Mouse (Mus musculus): Measurements from ENCODE around the gene Caskin2. TPM values are rescaled to one million over a fixed set of nuclear protein-coding genes. Genes with fewer than 3 reads are reported as not detected.

Caskin2 gene
- total RNA-seq, 1 experiment from 2014 or later: 5.8 TPM

DNA sequence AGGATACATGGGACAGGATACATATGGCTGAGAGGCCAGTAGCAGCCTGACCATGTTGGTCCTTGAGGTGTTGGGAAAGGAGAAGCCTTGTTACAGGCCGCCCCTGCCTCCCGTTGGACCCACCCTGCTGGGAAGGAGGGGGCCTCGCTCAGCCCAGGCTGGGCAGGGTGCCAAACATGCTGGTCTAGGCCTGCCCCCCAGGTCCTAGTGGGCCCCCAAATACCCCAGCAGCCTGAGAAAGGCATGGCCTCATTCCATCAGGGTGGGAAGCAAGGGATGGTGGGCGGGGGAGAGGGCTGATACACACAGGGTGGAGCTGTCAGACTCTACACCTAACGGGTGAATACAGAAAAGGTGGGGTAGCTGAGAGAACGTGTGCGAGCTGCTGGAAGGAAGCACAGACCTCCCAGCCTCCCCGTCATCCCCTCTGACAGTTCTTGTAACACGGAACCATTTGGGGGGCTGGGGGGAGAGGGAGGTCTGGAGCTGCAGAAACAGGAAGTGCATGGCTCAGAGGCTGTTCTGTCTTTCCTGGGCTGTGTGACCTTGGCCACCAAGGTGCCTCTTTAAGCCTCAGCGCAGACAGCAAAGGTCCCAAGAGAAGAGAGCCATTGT is 4.6 kb downstream of the Caskin2 start:
- ATAC-seq (replicated peaks; ENCODE audit: low read depth, poor library complexity, severe bottlenecking): 0 out of 2 replicates have a peak, but pooled peaks have one; percentile 15

DNA sequence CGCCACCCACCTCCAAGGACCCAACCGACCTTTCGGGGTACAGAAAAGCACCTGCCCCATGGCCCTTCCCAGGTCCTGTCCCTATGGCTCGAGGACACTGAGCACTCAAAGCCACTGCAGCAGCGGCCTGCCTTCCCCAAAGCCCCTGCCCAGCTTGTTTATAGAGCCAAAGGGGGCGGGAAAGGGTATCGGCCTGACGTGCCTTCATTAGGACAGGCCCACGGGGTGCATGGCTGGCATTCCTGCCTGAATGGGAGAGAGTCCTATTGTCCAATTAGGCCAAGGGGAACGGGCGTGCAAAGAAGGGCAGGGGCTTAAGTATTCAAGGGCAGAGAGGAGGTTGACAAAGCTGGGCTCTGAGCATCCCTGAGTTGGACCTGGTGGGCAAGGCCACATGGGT is 5.5 kb downstream of the Caskin2 start:
- ATAC-seq (replicated peaks; ENCODE audit: low read depth, poor library complexity, severe bottlenecking): no peak

DNA sequence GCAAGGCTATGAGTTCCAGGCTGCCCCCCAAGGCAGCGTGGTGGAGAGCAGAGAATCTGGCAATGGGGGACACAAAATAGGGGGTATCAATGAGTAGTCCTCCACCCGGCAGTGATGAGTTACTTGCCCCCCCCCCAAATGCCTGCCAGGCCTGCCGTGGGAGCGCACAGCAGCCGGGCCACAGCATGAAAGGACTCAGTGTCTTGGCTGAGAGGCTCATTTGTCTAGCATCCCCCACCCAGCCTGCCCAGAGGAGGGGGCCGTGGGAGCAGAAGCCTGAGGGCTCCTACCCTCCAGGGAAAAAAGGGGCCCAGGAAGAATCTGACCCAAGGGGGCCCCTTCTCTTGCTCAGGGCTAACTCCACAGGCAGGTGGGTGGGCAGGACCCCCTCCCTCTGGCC is 6.1 kb downstream of the Caskin2 start:
- ATAC-seq (replicated peaks; ENCODE audit: low read depth, poor library complexity, severe bottlenecking): no peak

DNA sequence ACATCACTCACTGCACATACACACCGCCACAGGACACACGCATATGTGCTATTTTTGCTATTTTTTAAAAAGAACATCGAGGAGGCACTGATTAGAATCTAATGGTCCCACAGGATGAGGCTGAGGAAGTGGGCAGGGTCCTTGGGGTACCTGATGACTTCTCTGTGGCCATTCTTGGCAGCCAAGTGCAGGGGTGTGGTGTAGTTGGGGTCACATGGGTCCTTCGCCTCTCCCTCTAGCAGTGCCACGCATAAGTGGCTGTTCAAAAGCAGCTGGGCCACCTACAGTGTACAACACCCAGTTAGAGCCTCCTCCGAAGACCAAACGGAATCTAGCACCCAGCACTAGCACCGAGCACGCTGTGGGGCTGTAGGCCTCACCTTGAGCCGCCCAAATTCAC is 7.3 kb downstream of the Caskin2 start:
- no peak for ATAC-seq (replicated peaks; ENCODE audit: low read depth, poor library complexity, severe bottlenecking)

DNA sequence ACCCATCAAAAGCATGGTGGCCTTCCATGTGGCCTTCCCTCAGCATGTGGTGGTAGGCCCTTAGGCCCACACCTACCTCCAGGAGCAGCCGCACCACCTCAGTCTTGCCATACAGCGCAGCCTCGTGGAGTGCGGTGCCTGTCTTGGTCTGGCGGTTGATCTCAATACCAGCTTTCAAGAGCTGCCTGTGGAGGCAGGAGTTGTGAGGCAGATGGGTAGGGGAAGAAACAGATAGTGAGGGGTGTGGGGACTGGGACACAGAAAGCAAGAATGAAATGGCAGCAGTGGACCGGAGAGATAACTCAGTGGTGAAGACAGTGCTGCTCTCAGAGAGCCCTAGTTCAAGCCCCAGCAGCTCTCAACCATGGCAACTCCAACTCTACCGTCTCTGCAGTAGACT is 8.4 kb downstream of the Caskin2 start:
- ATAC-seq (replicated peaks; ENCODE audit: low read depth, poor library complexity, severe bottlenecking): peak; percentile 61

DNA sequence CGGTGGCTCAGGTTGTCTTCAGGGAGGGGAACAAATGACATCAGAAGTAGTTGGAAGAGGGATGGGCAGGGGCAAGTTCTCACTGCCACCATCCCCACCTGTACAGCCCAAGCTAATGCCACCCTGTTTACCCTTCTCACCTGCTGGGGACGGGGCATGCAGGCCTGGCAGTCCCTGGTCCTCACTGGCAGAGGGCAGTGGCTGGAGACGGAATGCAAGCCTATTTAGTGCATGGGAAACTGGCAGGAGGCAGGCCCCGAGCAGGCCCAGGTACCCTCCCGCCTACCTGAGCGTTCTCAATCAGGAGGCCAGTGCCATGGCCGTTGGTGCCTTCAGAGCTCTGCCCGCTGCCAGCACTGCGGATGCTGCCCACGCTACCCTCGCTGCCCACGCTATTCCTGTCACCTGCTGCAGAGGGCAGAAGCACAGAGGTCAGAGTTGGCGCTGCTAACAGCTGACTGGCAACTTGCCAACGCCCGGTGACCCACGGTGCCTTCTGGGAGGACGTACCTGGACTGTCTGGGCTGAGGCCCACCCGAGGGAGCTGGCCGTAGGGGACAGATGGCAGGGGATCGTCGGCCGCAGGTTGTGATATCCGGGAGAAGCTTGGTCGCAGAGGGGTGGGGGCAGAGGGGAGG is 10.2 kb downstream of the Caskin2 start:
- no peak for ATAC-seq (replicated peaks; ENCODE audit: low read depth, poor library complexity, severe bottlenecking)

DNA sequence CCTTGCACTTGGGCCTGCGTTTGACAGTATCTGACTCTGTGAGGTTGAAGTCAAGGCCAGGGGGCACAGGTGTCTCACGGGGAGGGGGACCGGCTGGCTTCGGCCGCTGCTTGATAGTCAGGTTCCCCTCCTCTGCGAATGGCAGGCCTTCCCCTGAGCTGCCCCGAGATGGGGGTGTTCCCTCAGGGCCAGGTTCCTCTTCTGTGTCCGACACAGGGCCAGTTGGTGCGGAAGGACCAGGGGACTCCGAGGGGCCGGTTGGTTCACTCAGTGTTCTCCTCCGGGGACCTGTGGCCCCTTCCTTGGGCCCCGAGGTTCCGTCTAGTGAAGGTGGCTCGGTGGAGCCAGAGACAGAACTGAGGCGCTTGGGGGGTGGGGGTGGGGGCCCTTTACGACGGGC is 12.5 kb downstream of the Caskin2 start:
- no peak for ATAC-seq (replicated peaks; ENCODE audit: low read depth, poor library complexity, severe bottlenecking)

DNA sequence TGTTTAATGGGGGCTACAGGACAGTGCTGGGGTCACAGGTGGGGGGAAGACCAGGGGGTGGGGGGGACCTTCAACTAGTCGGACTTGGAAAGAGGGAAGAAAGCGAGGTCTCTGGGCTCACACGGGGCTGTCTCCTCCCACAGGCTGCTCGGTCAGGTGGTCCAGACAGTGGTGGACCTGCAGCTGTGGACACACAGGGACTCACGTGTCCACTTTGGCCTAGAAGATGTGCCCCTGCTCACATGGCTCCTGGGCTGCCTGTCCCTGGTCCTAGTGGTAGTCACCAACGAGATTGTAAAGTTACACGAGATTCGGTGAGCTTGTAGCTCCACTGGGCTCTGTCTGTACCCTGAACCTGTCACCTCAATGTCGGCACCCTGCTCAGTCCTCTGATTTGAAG is 15.8 kb downstream of the Caskin2 start:
- ATAC-seq (replicated peaks; ENCODE audit: low read depth, poor library complexity, severe bottlenecking): no peak

DNA sequence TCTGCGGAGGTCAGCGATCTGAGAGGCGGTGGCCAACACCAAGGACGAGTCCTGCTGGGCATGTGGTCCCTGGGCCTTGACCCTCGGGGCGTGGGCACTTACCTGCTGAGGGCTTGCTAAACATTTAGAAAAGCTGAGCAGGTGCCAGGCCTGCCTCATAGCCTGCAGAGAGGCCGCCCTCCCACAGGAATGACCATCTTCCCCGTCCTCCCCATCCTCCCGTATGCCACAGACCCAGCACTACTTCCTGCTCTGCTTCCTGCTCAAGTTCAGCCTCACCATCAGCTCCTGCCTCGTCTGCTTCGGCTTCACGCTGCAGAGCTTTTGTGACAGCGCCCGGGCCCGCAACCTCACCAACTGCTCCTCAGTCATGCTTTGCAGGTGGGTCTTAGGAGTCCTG is 16.5 kb downstream of the Caskin2 start:
- no peak for ATAC-seq (replicated peaks; ENCODE audit: low read depth, poor library complexity, severe bottlenecking)

DNA sequence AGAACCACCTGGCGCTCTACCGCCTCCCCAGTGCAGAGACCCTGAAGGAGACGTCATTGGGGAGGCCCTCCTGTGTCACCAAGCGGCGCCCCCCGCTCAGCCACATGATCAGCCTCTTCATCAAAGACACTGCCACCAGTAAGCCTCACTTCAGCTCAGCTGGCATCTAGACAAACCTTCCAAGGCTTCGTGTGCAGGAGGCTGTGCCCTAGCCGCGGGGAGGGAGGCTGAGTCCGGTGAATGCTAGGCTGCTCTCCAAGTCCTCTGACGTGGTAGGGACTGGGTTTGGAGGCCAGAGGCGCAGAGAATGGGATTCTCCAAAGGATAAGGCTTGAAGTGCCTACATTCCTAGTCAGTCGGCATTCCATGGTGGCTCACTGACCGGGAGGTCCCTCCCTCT is 21.1 kb downstream of the Caskin2 start:
- ATAC-seq (replicated peaks; ENCODE audit: low read depth, poor library complexity, severe bottlenecking): no peak

DNA sequence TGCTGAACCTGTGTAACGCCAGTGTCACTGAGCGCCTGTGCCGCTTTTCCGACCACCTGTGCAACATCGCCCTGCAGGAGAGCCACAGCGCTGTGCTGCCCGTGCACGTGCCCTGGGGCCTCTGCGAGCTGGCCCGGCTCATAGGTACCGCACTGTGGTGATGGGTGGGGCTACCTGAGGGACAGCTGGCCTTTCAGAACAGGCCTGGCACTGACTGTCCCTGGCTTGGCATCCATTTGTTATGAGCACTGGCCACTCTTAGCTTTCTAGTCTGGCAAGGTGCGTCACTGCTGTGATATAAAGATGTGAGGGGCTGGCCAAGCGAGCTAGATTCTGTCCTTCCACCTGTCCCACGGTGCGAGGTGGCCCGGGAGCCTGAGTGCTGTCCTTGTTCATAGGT is 21.5 kb downstream of the Caskin2 start:
- no peak for ATAC-seq (replicated peaks; ENCODE audit: low read depth, poor library complexity, severe bottlenecking)

DNA sequence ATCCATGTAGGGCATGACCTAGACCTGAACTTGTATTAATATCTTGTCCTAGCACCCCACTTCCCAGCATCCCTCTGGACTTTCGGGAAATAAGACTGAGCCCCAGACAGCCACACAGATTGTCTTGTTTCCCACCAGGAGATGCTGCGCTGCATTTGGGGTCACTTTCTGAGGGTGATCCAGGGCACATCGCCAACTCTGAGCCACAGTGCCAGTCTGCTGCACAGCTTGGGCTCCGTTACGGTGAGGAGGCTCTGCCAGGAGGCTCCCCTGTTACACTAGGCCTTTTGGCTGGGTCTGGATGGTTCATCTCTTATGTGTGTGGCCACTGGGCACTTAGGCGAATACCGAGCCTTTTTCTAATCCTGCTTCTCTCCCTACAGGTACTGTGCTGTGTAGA is 23.7 kb downstream of the Caskin2 start:
- no peak for ATAC-seq (replicated peaks; ENCODE audit: low read depth, poor library complexity, severe bottlenecking)

DNA sequence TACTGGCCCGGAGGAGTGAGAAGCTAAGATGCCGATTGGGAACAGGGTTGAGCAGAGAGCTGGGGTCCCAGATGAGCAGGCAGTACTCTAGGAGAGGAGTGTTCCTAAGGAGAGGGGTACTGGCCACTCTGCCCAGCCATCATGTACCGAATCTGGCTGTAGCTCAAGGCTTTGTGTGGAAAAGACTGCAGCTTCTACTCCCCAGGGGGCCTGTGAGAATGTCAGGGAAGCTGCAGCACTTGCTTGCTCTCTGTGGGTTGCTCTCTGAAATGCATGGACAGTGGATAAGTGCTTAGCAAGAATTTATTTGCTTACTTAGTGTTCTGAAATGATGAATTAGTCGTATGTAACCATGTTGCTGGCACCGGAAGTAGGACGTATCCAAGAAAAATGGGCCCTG is 27.0 kb downstream of the Caskin2 start:
- no peak for ATAC-seq (replicated peaks; ENCODE audit: low read depth, poor library complexity, severe bottlenecking)

DNA sequence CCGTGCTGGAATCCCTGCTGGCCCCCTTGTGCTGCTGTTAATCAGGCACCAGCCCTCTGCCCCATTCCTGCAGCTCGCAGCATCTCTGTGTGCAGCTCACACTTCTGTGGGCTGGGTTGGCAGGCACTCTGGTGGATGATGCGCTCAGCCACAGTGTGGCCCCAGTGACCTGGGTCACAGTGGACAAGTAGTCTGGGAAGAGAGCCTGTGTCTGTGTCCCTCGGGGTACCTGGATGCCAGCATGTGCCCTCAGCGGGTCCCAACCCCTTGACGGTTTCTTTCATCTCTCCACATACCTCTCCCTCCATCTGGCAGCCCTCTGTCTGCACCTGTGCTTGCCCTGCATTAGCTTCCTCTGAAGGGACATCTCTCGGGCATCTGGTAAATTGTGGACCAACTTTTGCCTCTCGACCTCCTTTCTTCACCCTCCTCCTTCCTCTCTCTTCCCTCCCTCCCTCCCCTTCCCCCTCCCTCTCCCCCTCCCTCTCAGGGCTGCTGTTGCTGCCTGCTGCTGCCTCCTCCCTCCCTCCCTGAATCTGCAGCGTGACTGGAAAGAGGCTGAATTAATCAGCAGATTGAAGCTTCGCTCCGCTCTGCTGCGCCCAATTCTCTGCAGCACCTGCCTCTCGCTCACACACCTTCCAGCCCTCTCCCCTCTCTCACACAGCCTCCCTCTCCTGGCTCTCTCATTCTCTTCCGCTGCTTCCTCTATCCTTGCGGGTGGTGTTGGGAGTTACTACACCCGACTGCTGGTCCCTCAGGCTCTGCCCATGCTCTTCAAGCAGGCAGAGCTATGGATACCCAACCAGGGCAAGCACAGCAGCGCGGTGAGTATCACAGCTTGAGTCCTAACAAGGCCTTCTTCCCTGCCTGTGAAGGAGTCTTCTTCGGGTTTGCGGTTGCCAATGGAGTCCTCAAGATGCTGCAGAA is 33.0 kb downstream of the Caskin2 start:
- no peak for ATAC-seq (replicated peaks; ENCODE audit: low read depth, poor library complexity, severe bottlenecking)

DNA sequence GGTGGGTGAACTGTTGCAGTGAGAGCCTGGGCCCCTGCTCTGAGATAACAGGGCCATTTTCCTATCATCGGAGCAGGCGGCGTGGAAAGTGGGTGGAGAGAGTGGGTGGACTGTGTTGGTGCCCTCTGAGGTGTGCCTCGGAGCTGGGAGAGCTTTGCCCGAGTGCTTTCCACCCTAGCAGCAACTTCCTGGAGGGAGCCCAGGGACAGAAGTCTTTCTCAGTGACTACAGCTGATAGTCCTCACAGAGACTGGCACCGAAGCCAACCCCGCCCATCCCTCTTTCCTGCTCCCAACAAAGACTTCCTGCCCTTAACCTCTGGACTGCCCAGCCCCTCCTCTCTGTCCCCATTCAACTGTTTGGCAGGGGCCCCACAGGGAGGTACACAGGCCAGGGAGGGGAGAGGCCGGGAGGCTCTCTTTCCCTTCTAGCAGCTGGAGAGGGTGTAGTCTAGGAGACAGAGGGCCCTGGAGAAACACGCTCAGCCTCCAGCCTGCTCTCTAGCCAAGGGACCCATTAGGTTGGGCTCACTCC is 34.3 kb downstream of the Caskin2 start:
- ATAC-seq (replicated peaks; ENCODE audit: low read depth, poor library complexity, severe bottlenecking): peak; percentile 84

DNA sequence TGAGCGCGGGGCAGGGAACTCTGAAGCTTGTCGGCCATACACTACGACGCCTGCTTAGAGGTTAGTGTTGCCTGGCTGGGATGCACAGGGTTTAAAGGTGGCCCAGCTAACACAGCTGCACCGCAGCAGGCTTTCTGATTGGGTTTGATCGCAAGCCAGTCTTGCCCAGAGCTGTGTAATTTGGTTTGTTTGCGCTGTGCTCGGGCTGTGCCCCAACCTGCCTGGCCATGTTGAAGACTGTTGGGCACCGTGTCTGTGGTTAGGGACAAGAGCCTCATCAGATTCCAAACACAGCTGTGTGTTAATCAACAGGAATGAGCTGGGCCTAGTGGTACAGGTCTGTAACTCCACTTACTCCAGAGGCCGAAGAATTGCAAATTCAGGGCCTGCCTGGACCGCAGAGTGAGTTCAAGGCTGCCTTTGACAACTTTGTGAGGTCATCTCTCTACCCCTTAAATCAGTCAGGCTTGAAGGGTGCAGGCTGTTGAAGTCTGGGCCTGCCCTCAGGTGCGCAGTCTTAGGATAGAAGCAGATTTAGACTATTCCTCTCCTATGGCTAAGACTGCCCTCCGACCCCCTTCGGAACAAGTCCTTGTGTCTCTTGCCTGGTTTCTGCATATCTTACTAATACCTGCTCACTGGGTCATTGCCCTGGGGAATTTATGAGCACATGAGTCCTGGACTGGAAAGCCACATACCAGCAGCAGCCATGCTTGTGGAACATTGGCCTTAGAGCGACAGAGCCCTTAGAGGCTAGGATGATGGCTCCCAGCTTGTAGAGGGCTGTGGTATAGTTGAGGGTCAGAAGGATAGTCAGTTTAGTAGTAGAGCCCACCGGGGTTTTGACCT is 35.7 kb downstream of the Caskin2 start:
- ATAC-seq (replicated peaks; ENCODE audit: low read depth, poor library complexity, severe bottlenecking): no peak

DNA sequence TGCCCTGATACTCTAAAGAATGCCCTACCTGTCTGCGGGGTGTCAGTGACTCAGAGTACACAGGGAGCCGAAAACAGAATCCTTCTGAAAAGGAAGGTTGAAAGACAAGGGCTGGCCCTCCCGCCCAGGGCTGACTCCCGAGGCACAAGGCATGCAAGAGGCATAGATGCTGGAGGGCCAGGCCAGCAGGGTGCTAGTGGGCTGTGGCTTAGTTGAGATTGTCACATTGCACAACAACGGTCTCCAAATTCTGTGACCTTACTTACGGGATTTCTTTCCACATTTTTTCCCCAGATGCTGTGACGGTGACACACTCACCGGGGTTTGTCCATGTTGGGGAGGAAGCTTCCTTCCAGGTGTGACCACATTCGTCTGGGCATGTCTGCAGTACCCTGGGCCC is 36.5 kb downstream of the Caskin2 start:
- no peak for ATAC-seq (replicated peaks; ENCODE audit: low read depth, poor library complexity, severe bottlenecking)

DNA sequence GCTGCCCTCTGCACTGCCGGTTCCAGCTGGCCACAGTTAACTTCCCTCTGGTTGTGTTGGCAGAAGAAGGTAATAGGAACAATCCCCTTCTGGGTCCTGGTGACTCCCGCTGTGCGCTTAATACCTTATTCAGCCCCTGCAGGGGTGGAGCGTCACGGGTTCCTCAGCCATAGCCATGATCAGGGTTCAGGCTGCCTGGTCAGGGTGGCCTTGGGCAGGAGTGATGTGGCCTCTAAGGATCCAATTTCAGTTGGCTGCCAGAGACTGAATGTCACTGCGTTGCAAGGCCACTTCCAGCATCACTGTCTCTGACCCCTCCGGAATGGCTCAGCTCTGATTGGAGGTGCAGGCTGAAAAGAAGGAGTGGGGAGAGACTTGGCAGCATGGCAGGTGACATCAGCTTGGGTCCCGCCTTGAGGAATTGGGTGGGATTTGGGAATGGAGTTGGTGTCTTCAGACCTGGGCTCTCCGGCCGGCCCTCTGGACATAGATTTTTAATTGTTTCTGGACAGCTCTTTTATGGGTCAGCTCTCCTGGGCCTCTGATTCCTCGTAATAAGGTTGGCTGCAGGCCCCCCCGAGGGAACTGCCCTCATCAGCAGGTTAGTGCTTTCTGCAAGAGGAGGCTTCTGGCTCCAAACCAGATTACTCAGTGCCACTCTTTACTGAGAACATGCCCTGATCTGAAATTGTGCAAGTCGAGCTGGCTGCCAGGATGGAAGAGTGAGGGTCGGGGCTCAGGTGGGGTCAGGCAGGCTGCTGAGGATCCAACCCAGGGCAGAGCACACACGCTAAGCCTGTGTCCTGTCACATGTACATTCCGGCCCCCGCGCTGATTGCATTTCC is 37.4 kb downstream of the Caskin2 start:
- no peak for ATAC-seq (replicated peaks; ENCODE audit: low read depth, poor library complexity, severe bottlenecking)

DNA sequence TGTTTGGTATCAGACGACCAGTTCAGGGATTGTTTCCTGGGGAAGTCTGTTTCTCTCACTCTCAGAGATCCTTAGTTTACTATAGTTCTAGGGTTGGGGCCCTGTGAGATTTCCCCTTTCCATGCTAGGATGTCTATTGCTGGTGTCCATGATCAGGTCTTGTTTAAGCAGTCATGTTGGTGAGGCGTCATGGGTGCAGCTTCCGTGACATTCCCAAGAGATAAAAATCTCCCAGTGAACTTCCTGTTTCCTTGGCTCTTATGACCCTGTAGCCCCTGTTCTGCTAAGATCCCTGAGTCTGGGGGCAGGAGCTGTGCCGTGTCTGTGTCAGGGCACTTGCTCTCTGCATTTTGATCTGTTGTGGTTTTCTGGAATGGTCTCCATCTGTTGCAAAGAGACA is 38.8 kb downstream of the Caskin2 start:
- no peak for ATAC-seq (replicated peaks; ENCODE audit: low read depth, poor library complexity, severe bottlenecking)
